Mouse (Mus musculus): ENCODE measurements at regions not wholly inside any gene's neighbourhood (a gene's known extent, or its start where the extent isn't known, plus 50 kb on each side); places are given as distances from the start of the nearest gene placed in this dataset.

DNA sequence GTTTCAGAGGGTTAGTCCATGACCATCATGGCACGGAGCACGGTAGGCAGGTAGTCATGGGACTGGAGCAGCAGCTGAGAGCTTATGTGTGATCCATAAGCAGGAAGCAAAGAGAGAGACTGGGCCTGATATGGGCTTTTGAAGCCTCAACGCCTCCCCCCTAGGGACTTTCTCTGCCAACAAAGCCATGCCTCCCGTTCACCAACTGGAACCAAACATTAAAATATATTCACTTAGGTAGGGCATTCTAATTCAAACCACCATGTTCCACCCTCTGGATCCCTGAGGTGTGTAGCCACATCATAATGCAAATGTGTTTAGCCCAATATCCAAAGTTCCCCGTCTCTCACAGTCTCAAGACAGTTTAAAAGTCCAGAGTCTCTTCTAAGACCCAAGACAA is 85.3 kb upstream of the Ltbp1 start:
- no peak for DNase-seq (ENCODE audit: low spot score)

DNA sequence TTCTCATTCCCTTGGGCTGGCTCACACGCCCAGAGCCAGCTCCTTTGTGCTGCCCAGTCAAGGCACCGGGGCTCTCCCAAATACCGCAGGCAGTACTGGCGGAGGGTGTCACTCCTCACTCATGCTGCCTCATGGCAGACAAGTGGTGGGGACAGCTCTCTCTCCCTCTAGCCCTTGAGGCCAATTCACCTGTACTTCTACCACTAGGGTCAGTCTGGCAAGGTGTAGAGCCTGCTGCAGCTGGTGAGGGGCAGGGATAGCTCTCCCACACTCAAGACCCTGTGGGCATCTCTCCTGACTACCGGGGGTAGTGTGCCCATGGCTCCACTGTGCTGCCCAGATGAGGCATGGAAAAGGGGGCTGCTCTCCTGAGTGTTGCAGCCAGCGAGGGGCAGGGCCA is 84.0 kb upstream of the Ltbp1 start:
- DNase-seq (ENCODE audit: low spot score): no peak

- no peak for DNase-seq (ENCODE audit: low spot score)
Measured at GRCm38 (mm10) chr17:74922016-74922415, 83.4 kb upstream of the Ltbp1 start.

DNA sequence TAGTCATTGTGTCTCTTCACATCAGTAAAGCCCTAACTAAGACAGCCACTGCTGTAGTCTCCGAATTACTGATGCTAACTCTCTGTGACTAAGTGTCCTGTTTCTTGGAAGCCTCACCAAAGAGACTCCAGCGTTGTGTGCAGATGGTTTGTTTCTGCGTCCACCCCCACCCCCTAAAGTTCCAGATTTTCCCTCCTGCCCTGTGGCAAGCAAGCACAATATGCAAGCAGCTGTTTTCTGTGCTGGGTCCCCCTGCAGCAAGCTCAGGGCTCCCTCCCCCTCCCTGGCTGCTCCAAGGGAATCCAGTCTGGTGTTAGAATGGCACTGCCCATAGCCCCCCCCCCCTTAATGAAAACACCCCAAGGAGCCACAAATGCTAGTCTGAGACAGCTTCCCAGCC is 82.8 kb upstream of the Ltbp1 start:
- DNase-seq (ENCODE audit: low spot score): no peak

DNA sequence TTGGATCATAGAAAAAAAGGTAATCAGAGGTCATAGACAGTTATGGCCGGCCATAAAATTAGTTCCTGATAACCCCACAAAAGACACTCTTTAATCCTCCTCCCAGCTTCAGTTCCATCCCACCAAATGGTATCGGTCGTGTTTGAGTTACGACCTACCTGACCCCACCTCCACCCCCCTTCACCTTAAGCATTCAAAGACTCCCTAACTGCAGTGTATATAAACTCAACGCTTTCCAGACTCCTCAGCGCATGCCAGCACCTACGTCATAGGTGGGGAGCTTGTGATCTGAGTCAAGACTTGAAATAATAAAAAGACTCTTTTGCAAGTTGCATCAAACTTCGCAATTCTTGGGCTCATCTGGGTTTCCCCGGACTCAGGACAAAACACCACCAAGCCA is 82.3 kb upstream of the Ltbp1 start:
- DNase-seq (ENCODE audit: low spot score): no peak

DNA sequence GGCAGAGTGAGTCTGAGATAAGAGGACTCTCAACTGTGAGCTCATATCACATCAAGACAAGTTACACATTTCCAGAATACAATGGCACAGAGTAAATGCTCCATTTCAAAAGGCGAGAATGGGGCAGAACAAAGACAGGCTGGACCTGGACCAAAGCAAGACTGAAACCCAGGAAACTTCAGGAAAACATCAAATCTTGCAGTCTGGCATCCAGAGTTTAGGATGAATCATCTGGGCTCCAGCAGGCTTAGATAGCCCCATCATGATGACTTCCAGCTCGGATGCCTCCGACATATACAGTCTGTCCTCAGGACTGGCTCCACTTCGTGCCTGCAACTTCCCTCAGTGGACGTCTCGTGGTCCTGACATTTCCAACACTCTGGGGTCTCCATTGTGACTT is 80.2 kb upstream of the Ltbp1 start:
- no peak for DNase-seq (ENCODE audit: low spot score)

- DNase-seq (ENCODE audit: low spot score): no peak
Measured at GRCm38 (mm10) chr17:74927981-74928380, 77.4 kb upstream of the Ltbp1 start.

- DNase-seq (ENCODE audit: low spot score): peak; percentile 12
Measured at GRCm38 (mm10) chr17:74931540-74931939, 73.8 kb upstream of the Ltbp1 start.

DNA sequence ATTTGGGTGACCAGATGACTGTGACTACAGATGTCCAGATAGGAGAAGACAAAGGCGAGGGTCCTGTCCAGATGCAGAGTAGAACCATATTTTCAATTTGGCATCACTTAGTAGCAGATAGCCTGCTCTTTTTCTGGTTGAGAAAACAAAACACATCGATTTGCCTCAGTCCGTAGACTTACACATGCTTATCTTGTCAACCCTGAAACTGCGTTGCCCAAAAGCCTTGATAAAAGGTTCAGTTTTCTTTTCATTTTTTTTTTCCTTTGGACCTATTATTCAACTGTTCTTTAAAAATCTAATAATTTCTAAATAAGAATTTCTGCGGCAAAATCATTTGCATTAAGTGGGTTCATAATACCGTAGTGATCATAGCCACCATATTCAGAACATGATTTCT is 64.0 kb upstream of the Ltbp1 start:
- DNase-seq (ENCODE audit: low spot score): no peak

DNA sequence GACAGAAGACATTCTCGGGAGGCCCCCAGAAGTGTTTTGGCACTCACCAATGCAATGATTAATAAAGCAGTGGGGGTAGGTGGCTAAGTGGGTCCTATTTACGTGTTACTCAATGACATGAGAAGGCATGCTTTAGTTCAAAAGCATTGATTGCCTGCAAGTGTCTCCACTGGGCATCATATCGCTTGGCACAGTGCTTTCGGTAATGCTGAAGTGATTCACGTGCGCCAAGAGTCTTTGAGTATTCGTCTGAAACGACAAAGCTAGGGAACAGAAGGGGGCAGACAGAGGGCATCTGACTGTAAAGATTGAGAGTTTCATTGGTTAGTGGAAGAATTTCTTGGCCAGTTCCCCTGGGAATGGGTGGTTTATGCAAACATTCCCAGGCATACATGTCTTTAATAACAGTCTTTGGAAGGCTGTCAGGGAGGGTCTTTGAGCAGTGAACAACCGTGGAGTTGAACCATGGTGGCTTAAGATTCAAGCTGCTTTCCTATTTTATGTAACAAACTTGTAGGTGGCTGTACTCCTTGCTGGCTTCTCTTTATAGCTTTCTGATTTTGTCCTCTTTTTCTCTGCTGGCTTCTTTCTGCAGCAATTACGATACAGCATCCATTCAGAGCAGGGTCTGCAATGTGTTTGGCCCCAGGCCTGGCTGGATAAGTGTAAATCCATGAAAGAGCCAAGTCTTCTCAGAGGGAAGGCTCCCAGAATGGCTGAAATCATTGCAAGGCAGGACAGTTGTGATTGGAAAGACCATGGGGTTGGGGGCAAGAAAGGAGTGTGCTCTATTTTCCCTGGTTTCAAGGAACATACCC is 62.2 kb upstream of the Ltbp1 start:
- no peak for DNase-seq (ENCODE audit: low spot score)

DNA sequence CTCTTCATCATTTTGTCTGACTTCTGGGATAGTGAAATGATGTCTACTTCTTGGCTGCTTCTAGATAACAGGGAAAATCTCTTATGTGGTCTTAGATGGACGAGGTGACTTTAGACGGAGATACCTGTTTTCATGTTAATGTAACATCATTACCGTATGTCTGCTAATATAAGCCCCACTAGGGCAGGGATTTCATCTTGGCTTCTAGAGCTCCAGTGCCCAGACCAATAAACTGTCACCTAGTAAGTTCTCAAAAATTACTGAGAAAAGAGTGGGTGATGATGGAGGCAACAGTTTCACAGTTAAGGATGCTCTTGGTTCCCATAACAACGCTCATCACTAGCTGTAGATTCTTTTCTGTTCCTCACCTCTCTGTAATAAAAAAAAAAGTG is 61.6 kb upstream of the Ltbp1 start:
- no peak for DNase-seq (ENCODE audit: low spot score)

GRCm38 (mm10) chr17:74945149-74945548 is 60.2 kb upstream of the Ltbp1 start:
- no peak for DNase-seq (ENCODE audit: low spot score)

GRCm38 (mm10) chr17:74948476-74948875 is 56.9 kb upstream of the Ltbp1 start:
- no peak for DNase-seq (ENCODE audit: low spot score)

DNA sequence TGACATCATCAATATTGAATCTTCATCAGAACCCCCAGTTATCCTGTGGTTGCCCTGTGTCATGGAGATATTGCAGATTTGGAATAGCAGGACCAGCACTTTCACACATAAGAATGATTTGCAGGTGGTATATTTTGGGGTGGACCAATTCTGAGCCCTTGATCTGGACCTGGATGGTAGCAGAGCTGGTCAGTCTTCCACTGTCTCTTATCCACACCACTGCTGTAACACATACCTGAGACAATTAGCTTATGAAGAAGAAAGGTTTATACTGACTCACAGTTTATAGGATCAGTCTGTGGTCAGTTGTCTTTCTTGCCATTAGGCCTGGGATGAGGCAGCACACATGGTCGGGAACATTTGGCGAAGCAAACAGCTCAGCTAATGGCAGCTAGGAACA is 55.1 kb upstream of the Ltbp1 start:
- no peak for DNase-seq (ENCODE audit: low spot score)

GRCm38 (mm10) chr17:74954988-74955387 is 50.4 kb upstream of the Ltbp1 start:
- no peak for DNase-seq (ENCODE audit: low spot score)

Measured in adipocyte (in vitro differentiated cells).